Mouse (Mus musculus) right cerebral cortex, adult 2 months (tissue): ENCODE measurements at regions not wholly inside any gene's neighbourhood (a gene's known extent, or its start where the extent isn't known, plus 50 kb on each side); places are given as distances from the start of the nearest gene placed in this dataset.
A peak's percentile ranks its signal among the peaks of the same experiment; 100 is the strongest.

Source experiments
- DNase-seq, 2 experiments: peaks; one replicate each; pipeline ENCODE4 v3.0.0; 2021 to 2022; ENCODE audit warnings: low spot score in 2 of 2

GRCm38 (mm10) chr3:150752787-150753186 is 684.9 kb upstream of the Adgrl4 start:
- DNase-seq: no peak

DNA sequence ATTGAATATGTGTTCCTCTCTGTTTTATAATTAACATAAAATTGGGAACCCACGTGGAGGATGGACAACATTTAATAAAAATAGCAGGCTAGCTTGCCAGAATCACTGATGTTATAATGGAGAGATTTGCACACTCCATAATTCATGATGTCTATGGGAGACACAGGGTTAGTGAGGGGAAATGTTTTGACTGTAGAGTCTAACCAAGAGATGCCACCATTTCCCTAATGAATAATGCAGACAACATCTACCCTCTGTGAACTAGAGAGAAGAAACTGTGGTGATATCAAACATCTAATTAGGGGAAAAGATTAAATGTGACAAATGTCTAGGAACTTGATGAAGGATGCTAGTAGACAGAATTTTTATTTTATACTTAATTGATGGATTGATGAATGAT is 677.8 kb upstream of the Adgrl4 start:
- no peak for DNase-seq

GRCm38 (mm10) chr3:150784576-150784975 is 653.1 kb upstream of the Adgrl4 start:
- DNase-seq: no peak

GRCm38 (mm10) chr3:150817807-150818206 is 619.9 kb upstream of the Adgrl4 start:
- DNase-seq: no peak

- peak in 1 of 2 experiments; percentile 10 for DNase-seq
These were observed 618.3 kb upstream of the Adgrl4 start for GRCm38 (mm10) chr3:150819369-150819768.

DNA sequence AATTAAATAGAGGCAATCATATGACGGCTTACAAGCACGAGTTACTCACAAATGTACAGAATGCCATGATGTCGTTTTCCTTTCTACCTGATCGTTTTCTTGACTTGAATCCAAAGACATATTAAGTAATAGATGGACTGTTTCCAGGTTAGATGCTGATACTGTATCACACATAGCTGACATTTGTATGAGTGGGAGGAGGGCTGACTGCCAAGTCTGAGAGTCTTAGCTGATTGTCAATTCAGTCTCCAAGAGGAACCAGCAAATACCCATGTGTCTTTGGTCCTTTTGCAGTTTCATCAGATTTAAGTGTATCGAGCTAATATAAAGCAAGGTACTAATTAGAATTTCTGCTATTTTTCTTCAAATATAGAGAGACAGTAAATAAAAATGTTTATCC is 617.6 kb upstream of the Adgrl4 start:
- peak; percentile 24 to 38 for DNase-seq

DNA sequence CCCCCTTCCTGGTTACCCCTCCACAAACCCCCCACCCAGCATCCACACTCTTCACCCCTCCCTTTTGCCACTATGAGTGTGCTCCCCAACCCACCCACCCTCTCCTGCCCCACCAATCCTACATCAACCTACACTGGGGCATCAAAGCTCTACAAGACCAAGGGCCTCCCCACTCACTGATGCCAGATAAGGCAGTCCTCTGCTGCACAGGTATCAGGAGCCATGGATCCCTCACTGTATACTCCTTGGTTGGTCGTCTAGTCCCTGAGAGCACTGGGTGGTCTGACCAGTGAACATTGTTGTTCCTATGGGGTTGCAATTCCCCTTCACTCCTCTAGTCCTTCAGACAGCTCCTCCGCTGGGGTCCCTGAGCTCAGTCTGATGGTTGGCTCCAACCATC is 591.7 kb upstream of the Adgrl4 start:
- DNase-seq: no peak

DNA sequence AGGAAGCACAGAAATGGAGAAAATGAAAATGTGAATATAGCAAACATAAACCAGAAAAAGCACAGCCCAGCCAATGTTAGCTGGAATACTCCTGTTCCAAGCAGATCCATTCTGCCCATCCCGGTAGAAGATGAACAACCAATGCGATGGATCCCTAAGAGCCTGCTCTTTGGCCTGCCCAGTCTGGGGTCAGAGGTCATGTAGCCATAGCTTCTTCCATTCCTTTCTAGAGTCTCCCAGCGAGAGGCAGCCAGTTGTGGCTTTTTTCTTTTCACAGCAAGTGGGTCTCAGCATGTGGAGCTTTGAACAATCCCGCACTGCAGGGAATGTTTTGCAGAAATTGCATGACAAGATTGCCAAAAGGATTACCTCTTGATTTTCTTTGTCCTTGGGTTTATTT is 585.6 kb upstream of the Adgrl4 start:
- DNase-seq: no peak

GRCm38 (mm10) chr3:150896668-150897067 is 541.0 kb upstream of the Adgrl4 start:
- DNase-seq: no peak

DNA sequence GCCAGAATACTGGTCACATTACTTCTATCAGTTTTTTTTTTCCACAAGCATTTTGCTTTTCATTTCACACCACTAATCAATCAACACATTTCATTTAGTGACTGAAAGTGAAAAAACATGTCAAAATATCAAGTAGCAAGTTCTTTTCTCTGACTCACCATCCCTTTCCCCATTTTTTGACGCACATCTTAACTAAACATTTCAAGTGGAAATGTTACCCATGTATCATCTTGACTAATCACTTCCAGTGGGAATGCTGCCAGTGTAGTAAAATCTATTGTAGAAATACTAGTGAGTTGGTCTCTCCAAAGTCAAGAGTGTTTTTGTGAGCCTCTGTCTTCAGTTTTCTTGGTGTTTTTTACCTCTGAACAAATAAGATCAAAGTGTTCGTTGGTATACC is 527.6 kb upstream of the Adgrl4 start:
- DNase-seq: no peak

DNA sequence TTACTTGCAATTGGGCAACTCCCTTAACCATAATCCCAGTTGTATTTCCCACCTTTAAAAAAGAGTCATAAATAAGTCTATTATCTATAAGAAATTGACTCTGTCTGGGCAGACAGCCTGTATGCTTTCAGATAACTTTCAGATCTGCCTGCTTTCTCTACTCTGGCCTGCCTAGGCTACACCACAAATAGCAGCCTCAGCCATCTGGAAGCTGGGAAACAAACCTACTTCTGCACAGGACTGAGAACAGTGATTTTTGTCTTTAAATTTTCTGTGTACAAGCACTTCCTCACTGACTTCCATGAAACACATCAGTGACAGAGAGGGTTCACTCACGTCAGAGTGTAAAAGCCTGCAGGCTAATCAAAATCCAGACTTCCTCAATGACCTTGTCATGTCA is 482.8 kb upstream of the Adgrl4 start:
- peak; percentile 12 to 21 for DNase-seq

GRCm38 (mm10) chr3:150999652-151000051 is 438.0 kb upstream of the Adgrl4 start:
- no peak for DNase-seq

GRCm38 (mm10) chr3:151000217-151000616 is 437.5 kb upstream of the Adgrl4 start:
- DNase-seq: no peak

DNA sequence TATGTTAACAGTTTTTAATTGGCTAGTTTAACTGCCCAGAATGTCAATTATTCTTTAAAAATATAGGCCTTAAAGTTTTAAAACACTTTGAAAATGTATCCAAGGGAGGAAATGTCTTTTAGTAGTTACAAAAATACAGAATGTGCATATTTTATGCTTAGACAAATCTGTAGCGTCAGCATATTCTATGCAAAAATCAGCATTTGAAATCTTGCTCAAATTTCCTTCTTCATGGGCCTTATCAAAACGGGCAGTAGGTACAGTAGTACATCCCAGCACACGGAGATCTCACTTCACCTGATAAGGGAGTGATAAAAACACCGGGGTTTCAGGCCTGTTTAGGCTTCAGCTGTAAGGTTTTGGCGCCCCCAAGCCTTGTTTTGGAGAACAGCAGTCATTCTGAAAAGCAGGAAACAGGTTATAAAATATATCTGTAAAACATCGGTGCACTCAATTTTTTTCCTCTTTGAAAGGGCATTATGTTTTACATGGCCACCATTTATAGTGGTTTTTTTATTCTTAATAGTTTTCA is 435.7 kb upstream of the Adgrl4 start:
- peak; percentile 69 to 72 for DNase-seq

DNA sequence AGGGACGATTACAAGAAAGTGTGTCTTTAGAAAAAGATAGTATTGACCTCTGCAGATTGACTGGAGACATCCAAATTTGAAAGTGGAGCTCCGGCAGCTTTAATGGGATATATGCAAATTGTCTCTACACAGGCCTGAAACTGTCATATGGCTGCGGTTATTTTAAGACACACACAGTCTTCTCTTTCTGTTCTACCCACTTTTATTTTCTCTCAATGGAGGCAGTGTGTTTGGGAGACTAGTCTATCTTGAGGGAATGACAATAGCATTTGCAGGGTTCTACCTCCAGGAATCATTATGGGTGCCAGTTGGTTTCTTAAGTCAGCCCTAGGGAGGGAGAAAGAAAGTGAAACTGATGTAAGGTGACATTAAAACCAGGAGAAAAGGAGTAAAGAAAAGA is 434.2 kb upstream of the Adgrl4 start:
- DNase-seq: peak; percentile 6 to 15

- no peak for DNase-seq
These were observed 433.7 kb upstream of the Adgrl4 start for GRCm38 (mm10) chr3:151003990-151004389.

DNA sequence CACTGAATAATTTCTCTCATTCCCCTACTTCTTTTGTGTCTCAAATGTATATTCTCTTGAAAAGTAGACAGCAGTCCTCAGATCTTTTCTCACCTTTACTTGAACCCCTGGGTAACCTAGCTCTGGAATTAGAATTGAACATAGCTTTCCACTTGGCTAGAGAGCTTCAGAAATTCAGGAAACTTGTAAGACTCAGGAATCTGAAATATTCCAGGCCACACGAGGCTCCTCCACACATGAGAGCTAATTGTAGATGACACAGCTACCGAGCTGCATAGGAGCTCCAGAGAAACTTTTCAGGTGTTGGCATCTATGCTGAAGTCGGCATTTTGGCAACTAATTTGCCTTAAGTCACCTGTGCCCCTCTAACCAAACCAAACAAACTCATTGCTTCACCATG is 417.7 kb upstream of the Adgrl4 start:
- DNase-seq: no peak

- DNase-seq: no peak
These were observed 380.2 kb upstream of the Adgrl4 start for GRCm38 (mm10) chr3:151057491-151057890.

- DNase-seq: no peak
These were observed 365.4 kb upstream of the Adgrl4 start for GRCm38 (mm10) chr3:151072322-151072721.

GRCm38 (mm10) chr3:151116831-151117230 is 320.9 kb upstream of the Adgrl4 start:
- DNase-seq: no peak

- no peak for DNase-seq
These were observed 320.1 kb upstream of the Adgrl4 start for GRCm38 (mm10) chr3:151117583-151118041.

DNA sequence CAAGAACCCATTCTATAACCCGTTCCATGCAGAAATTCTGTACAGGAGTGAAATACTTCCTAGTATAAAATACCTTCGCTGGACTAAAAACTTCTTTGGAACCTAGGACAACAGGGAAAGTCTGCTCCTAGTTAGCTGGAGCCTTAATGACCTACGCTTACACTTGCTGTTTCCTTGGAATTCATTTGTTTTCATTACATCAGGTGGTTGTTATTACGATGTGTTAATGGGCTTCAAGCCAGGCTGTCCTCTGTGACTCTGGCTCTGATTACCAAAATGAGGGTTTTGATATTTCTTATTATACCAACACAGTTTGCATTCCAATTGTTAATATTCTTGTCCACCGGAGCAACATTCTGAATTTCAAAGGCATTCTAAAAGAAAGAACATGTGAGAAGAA is 313.6 kb upstream of the Adgrl4 start:
- DNase-seq: no peak

- no peak for DNase-seq
These were observed 290.8 kb upstream of the Adgrl4 start for GRCm38 (mm10) chr3:151146889-151147288.

DNA sequence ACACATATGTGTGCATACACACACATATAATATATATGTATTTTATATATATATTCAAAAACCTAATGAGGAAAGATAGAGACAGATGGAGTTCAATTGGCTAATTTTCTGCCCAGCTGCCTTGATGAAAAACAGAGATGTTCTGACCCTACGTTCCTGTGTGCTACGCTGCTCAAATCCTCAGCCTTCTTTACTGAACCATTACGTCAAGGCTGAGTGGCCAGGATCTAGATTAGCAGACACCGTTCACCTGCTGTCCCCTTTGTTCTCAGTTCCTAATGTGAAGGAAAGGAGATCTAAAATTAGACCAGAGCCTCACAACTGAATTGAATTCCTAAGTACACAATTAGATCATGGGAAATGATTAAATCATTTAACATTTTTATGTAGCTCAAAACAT is 284.3 kb upstream of the Adgrl4 start:
- DNase-seq: no peak
